Mouse (Mus musculus) forebrain, embryonic 15.5 days (tissue): ENCODE measurements at regions not wholly inside any gene's neighbourhood (a gene's known extent, or its start where the extent isn't known, plus 50 kb on each side); places are given as distances from the start of the nearest gene placed in this dataset.

Source experiments
- ATAC-seq: fragments of 200-750 bp; cut with Nextera tagmentation; replicated peaks from 2 replicates; pipeline ENCODE4 v1.8.0; 2017; ENCODE audit warnings: mild to moderate bottlenecking, moderate TSS enrichment, moderate library complexity
- H3K27ac ChIP-seq: fragments of 300-500 bp; sonication (generic); replicated peaks from 2 replicates; pipeline ENCODE4 v1.5.1; 2015; ENCODE audit warnings: mild to moderate bottlenecking, inconsistent platforms
- H3K27me3 ChIP-seq: fragments of 300-500 bp; sonication (generic); 2 replicates; pipeline ENCODE4 v1.6.1; 2015; ENCODE audit warnings: inconsistent platforms
- H3K36me3 ChIP-seq: fragments of 300-500 bp; sonication (generic); 2 replicates; pipeline ENCODE4 v1.6.1; 2015; ENCODE audit warnings: mild to moderate bottlenecking, inconsistent platforms
- H3K4me1 ChIP-seq: fragments of 300-500 bp; sonication (generic); 2 replicates; pipeline ENCODE4 v1.6.1; 2015; ENCODE audit warnings: inconsistent platforms
- H3K4me2 ChIP-seq: fragments of 300-500 bp; sonication (generic); replicated peaks from 2 replicates; pipeline ENCODE4 v1.6.1; 2015; ENCODE audit warnings: mild to moderate bottlenecking, inconsistent platforms
- H3K4me3 ChIP-seq: fragments of 300-500 bp; sonication (generic); 2 replicates; pipeline ENCODE4 v1.5.1; 2015; ENCODE audit warnings: mild to moderate bottlenecking, inconsistent platforms
- H3K9ac ChIP-seq: fragments of 300-500 bp; sonication (generic); replicated peaks from 2 replicates; pipeline ENCODE4 v1.6.1; 2015; ENCODE audit warnings: mild to moderate bottlenecking, inconsistent platforms
- H3K9me3 ChIP-seq: fragments of 300-500 bp; sonication (generic); 2 replicates; pipeline ENCODE4 v1.6.1; 2016; ENCODE audit warnings: inconsistent platforms
- WGBS: fragments of 180-500 bp; shearing (Covaris S2); methylation state at CpG from one replicate; pipeline ENCODE4 v1.1.7; 2015; ENCODE audit warnings: mixed read lengths; 5-methylcytosine and 5-hydroxymethylcytosine counted together

DNA sequence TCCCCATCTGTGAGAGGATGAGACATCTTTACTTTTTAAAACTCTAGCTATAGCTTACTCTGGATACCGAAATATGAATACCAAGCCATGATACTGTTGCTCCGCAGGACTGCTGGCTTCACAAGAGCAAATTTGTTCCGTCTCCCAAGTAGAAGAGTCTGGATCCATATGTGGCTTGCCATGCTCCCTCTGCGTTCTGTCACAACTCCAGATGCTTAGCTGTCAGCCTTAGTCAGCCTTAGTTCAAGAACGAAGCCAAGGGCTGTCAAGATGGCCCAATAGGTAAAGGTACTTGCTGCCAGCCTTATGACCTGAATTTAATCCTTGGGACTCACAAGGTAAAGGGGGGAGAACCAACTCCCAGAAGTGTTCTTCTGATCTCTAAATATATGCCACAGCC lies 64.6 kb upstream of the Nabp1 start:
- WGBS = 83% methylated on average over 5 of the region's 5 CpGs
- H3K9ac ChIP-seq = no peak overlapping the region
- ATAC-seq = no peak
- H3K36me3 ChIP-seq = no peaks in the 10 kb centered on the region
- no peaks in the 10 kb centered on the region for H3K27me3 ChIP-seq
- H3K4me1 ChIP-seq = no peaks in the 10 kb centered on the region
- H3K27ac ChIP-seq = no peak overlapping the region
- no peak overlapping the region for H3K4me2 ChIP-seq
- H3K9me3 ChIP-seq = no peaks in the 10 kb centered on the region
- H3K4me3 ChIP-seq = no peak overlapping the region

DNA sequence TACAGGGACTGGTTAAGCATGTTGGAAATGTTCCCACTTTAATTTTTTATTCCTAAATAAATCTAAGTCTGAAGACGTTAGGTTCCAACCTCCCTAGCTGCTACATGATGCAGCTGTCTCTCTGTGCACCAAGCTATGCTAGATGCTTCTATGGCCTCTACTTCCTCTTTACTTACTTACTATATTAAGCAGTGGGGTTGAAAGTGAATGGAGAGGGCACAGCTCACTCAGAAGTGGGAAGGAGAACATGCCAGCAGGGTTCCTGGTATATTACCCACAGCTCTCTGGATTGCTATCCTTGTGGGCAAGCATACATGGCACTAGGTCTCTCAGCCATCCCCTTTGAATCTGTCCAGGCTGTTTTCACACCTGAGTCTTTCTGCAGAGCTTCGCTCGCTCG lies 61.4 kb upstream of the Nabp1 start:
- Histone ChIP-seq H3K27ac (no peak overlapping the region), H3K4me1 (no peaks in the 10 kb centered on the region), H3K9ac (no peak overlapping the region), H3K4me3 (no peak overlapping the region), H3K27me3 (no peaks in the 10 kb centered on the region), H3K4me2 (no peak overlapping the region), H3K9me3 (no peaks in the 10 kb centered on the region), H3K36me3 (no peaks in the 10 kb centered on the region)
- WGBS = 71% methylated on average over 4 of the region's 4 CpGs
- no peak for ATAC-seq

DNA sequence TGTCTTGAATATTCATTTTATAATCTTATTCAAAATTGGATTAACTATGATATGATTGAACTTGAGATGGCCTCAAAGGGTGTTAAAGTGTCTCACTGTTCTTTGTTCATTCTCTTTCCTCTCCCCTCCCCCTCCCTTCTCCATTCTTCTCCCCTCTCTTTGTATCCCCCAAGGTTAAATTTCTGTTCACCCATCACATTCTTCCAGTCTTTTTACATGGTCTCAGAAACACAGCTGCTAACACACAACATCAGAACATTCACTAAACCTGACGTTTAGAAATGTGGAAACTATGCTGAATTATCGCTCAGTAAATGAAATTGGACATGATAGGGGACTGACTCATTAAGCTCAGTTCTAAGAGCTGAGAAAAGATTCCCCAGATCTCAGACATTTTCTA lies 60.6 kb upstream of the Nabp1 start:
- 61% methylated on average over 2 of the region's 2 CpGs for WGBS
- Histone ChIP-seq H3K4me2 (no peak overlapping the region), H3K27me3 (no peaks in the 10 kb centered on the region), H3K9me3 (no peaks in the 10 kb centered on the region), H3K4me1 (no peaks in the 10 kb centered on the region), H3K27ac (no peak overlapping the region), H3K36me3 (no peaks in the 10 kb centered on the region), H3K4me3 (no peak overlapping the region), H3K9ac (no peak overlapping the region)
- no peak for ATAC-seq

DNA sequence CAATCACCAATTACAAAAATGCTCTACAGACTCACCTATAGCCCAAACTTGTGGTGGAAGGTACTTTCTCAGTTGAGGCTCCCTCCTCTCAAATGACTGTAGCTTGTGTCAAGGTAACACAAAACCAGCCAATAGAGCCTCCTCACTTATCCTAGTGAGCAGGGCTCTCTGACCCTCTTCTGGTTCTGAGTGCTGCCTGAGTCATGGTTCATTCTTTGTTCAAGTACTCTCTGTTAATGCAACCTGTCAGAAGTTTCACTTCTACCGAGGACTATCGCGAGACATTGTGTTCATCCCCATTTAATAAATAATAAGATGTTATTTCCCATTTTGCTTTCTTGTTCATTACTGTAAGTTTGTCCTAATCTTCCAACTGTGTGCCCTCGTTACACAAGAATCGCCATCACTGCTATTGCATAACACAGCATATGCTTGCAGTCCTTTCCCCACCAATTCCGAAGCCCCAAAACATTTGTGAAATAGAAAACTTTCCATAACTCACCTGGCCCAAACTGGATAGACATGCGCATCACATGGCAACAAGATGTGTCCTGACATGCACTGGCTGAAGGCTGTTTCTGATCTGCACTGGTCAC lies 59.6 kb upstream of the Nabp1 start:
- no peak for ATAC-seq
- no peak overlapping the region for H3K4me2 ChIP-seq
- 90% methylated on average over 7 of the region's 7 CpGs for WGBS
- H3K27me3 ChIP-seq = no peaks in the 10 kb centered on the region
- no peaks in the 10 kb centered on the region for H3K36me3 ChIP-seq
- no peak overlapping the region for H3K27ac ChIP-seq
- H3K4me1 ChIP-seq = no peaks in the 10 kb centered on the region
- H3K9me3 ChIP-seq = no peaks in the 10 kb centered on the region
- H3K9ac ChIP-seq = no peak overlapping the region
- H3K4me3 ChIP-seq = no peak overlapping the region

DNA sequence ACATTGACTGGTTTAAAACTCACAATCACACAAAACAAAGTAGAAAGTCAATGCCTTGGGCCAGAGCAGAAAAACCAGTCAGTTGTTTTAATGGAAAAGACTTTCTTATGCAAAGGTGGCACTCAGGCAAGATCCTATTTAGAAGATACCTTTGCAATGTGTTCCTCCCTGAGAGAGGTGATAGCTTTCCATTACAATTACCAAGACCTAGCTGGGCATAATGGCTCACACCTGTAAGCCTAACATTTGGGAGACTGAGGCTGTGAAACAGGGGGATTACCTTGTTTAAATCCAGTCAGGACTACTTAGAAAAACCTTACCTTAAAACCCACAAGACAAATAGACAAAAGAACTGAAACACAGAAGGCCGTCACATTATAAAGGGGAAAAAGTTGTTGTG lies 57.9 kb upstream of the Nabp1 start:
- Histone ChIP-seq H3K9me3 (no peaks in the 10 kb centered on the region), H3K4me1 (no peaks in the 10 kb centered on the region), H3K9ac (no peak overlapping the region), H3K36me3 (no peaks in the 10 kb centered on the region), H3K4me2 (no peak overlapping the region), H3K27me3 (no peaks in the 10 kb centered on the region), H3K4me3 (no peak overlapping the region), H3K27ac (no peak overlapping the region)
- WGBS = 76% methylated on average over 1 of the region's 1 CpGs
- no peak for ATAC-seq

DNA sequence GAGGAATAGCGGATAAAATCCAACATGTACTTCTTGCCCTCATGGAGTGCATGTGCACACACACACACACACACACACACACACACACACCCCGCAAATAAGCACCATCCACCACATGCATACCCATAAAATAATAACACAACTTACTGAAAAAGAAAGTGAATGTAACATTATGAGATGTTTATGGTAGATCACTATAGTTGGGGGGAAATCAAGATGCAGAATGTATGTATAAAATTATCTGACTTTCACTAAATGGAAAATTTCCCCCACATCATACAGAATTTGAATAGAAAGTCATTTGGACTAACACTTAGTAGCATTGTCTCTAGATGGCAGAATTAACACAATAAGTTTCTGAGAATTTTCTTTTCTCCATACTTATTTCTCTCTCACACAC lies 57.2 kb upstream of the Nabp1 start:
- Histone ChIP-seq H3K36me3 (no peaks in the 10 kb centered on the region), H3K4me3 (no peak overlapping the region), H3K9ac (no peak overlapping the region), H3K4me2 (no peak overlapping the region), H3K27ac (no peak overlapping the region), H3K9me3 (no peaks in the 10 kb centered on the region), H3K27me3 (no peaks in the 10 kb centered on the region), H3K4me1 (peaks cover under 1% of the 10 kb centered on the region; the same call in 1 of the 2 replicates)
- WGBS = 94% methylated on average over 2 of the region's 2 CpGs
- no peak for ATAC-seq

DNA sequence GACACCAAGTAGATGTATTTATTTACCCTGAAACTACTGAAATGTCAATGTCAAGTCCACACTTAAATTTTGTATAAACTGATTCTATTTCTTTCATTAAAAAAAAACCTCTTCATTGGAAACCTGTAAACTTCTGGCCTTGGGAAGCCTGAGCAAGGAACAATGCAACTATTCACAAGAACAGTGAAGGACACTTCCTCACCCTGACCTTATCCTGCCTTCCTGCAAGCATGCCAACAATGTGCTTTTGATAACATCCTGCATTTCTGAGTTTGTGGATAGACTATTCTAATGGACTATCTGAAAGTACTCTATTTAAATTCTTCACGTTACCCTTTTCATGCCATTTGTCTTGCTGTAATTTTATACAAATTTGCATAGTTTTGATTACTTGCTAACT lies 53.1 kb upstream of the Nabp1 start:
- Histone ChIP-seq H3K4me1 (peaks cover 3% of the 10 kb centered on the region; the same call in 1 of the 2 replicates), H3K9ac (no peak overlapping the region), H3K9me3 (no peaks in the 10 kb centered on the region), H3K27ac (no peak overlapping the region), H3K4me3 (no peak overlapping the region), H3K27me3 (no peaks in the 10 kb centered on the region), H3K36me3 (no peaks in the 10 kb centered on the region), H3K4me2 (no peak overlapping the region)
- ATAC-seq = no peak
- WGBS = 66% methylated on average over 1 of the region's 1 CpGs

DNA sequence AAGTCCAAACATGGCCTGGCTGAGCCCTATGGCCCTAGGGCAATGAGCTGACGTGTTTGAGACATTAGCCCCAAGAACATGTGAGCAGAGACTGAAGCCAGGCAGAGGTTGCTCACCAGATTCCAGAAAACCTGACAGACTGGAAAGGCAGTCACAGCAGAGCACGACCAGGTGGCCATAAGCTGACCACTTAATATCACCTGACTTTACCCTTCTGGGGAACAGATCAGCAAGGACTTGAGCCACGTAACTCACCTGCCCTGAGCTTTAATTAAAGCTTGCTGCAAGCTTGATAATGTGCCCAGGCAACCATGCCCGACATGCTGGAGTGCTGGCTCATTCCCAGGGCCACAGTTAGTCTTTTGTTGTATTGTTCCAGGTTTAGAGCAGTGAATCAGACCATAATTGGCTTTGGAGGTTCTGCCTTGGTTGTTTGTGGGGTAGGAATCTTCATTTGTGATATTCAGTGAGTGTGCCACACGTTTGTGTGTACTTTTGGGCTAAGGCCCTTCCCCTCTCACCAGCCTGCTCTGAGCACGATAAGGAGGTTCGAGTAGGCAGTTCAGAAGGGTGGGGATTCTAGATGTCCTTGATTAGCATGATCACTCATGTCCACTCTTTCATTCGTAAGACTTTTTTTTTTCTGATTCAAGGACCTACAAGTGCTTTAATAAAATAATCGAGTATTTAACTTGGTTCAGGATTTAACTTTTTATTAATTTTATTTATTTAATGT lies 52.1 kb upstream of the Nabp1 start:
- 38% methylated on average over 9 of the region's 9 CpGs for WGBS
- Histone ChIP-seq H3K27me3 (no peaks in the 10 kb centered on the region), H3K9ac (no peak overlapping the region), H3K36me3 (no peaks in the 10 kb centered on the region), H3K4me2 (no peak overlapping the region), H3K9me3 (no peaks in the 10 kb centered on the region), H3K4me1 (peaks cover 3% of the 10 kb centered on the region; the same call in 1 of the 2 replicates), H3K4me3 (no peak overlapping the region), H3K27ac (no peak overlapping the region)
- ATAC-seq = no peak

DNA sequence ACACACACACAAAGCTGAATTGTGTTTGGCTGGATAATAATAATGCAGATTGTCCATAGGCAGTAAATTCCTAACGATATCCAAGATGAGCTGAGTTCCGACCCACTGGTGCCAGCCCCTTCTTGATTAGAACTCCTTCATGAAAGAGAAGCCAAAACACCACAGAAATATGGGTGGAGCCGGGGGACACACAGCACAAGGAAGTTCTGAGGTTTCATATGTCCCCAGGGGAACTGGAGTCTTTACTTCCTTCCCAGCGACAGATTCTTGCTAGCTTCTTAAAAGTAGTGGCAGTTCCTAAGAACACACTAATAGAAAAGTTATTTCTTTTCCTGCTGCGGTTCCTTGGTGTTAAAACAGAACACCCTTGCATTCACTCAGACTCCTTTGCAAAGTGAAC lies 51.4 kb upstream of the Nabp1 start:
- H3K4me2 ChIP-seq = no peak overlapping the region
- H3K4me3 ChIP-seq = no peak overlapping the region
- no peaks in the 10 kb centered on the region for H3K36me3 ChIP-seq
- no peak overlapping the region for H3K27ac ChIP-seq
- peaks cover 3% of the 10 kb centered on the region; the same call in 1 of the 2 replicates for H3K4me1 ChIP-seq
- 64% methylated on average over 5 of the region's 5 CpGs for WGBS
- no peak overlapping the region for H3K9ac ChIP-seq
- ATAC-seq = no peak
- no peaks in the 10 kb centered on the region for H3K9me3 ChIP-seq
- H3K27me3 ChIP-seq = no peaks in the 10 kb centered on the region

DNA sequence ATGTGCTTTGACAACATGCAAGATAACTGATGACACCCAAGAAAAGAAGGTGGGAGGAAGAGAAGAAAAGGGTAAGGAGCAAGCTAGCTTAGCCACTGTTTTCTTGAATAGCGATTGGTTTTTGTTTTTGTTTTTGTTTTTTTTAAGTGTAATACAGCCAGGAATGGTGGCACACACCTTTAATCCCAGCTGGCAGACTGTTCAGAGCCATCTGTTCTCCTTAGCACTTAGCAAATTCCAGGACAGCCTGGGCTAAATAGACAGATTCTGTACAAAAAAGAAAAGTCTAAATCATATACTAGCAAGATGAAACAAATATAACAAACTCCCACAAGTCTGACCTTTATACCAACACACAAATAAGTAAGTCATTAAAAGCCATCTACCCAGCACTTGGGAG lies 50.4 kb upstream of the Nabp1 start:
- Histone ChIP-seq H3K9me3 (no peaks in the 10 kb centered on the region), H3K9ac (no peak overlapping the region), H3K27ac (no peak overlapping the region), H3K4me3 (no peak overlapping the region), H3K36me3 (no peaks in the 10 kb centered on the region), H3K27me3 (no peaks in the 10 kb centered on the region), H3K4me2 (no peak overlapping the region), H3K4me1 (peaks cover 3% of the 10 kb centered on the region; the same call in 1 of the 2 replicates)
- ATAC-seq = no peak
- 76% methylated on average over 1 of the region's 1 CpGs for WGBS
